Mouse (Mus musculus) lung, embryonic 16.5 days (tissue): ENCODE results near the gene Meltf. TPM values are rescaled to one million over a fixed set of nuclear protein-coding genes. Genes with fewer than 3 reads are reported as not detected.
A peak's percentile ranks its signal among the peaks of the same experiment; 100 is the strongest.

ENCODE experiments used
- ATAC-seq: fragments of 200-750 bp; cut with Nextera tagmentation; 2 replicates; pipeline ENCODE4 v1.8.0; 2017; ENCODE audit warnings: low read depth, mild to moderate bottlenecking, moderate library complexity
- H3K27ac ChIP-seq: fragments of 300-500 bp; sonication (generic); 2 replicates; pipeline ENCODE4 v1.5.1; 2014; ENCODE audit warnings: mild to moderate bottlenecking, control low read depth, low read length
- H3K27me3 ChIP-seq: fragments of 300-500 bp; sonication (generic); 2 replicates; pipeline ENCODE4 v1.6.1; 2014; ENCODE audit warnings: low read depth, low read length, mixed read lengths; ENCODE audit not compliant: control insufficient read depth, insufficient read depth
- H3K36me3 ChIP-seq: fragments of 300-500 bp; sonication (generic); 2 replicates; pipeline ENCODE4 v1.6.1; 2014; ENCODE audit warnings: low read length; ENCODE audit not compliant: control insufficient read depth, insufficient read depth
- H3K4me1 ChIP-seq: fragments of 300-500 bp; sonication (generic); replicated peaks from 2 replicates; pipeline ENCODE4 v1.6.1; 2014; ENCODE audit warnings: low read length, mixed read lengths; ENCODE audit not compliant: control insufficient read depth, insufficient read depth
- H3K4me2 ChIP-seq: fragments of 300-500 bp; sonication (generic); 2 replicates; pipeline ENCODE4 v1.6.1; 2014; ENCODE audit warnings: low read depth, low read length, control low read depth
- H3K4me3 ChIP-seq: fragments of 300-500 bp; sonication (generic); 2 replicates; pipeline ENCODE4 v1.5.1; 2014; ENCODE audit warnings: mild to moderate bottlenecking, low read length, control low read depth
- H3K9ac ChIP-seq: fragments of 300-500 bp; sonication (generic); 2 replicates; pipeline ENCODE4 v1.6.1; 2014; ENCODE audit warnings: low read length, control low read depth
- H3K9me3 ChIP-seq: fragments of 300-500 bp; sonication (generic); 2 replicates; pipeline ENCODE4 v1.6.1; 2016; ENCODE audit warnings: low read length; ENCODE audit not compliant: control insufficient read depth
- WGBS: fragments of 180-500 bp; shearing (Covaris S2); extraction: QIAGEN DNeasy Blood & Tissue Kit; methylation state at CpG from one replicate; pipeline ENCODE4 v1.1.7; 2014; 5-methylcytosine and 5-hydroxymethylcytosine counted together
- polyA plus RNA-seq: library from polyadenylated mRNA; unstranded; fragments of >200 nt; fragmentation: Nextera tagmentation; extraction: Ambion mirVana; gene quantifications from 2 replicates; pipeline ENCODE4 v1.2.1, GENCODE M21; 2015

Meltf gene
- polyA plus RNA-seq, 1 experiment from 2014 or later = 0.13 TPM

DNA sequence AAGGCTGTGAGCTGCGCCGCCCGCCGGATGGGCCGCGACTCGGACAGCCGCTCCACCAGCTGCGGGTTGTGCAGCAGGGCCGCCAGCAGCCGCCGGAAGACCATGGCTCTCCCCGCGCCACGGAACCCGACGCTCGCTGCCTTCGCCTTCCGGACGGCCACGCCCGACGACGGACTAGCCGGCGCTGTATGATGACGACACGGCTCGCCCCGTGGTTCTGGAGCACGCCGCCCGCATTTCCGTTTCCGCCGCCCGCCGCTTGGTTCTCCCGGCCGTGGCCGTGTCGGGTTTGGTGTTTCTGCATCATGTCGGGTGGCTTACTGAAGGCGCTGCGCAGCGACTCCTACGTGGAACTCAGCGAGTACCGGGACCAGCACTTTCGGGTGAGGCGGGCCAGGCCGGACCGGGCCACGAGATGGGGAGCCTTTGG lies 69.8 kb downstream of the Meltf start, which contains the start of the genes 0610012G03Rik and Ncbp2:
TSS of gene 0610012G03Rik (minus strand) at position 150 of the 430 bp plus-strand sequence.
TSS of gene Ncbp2 (plus strand) at position 169 of the 430 bp plus-strand sequence.
- Histone ChIP-seq H3K27me3 (no peaks in the 10 kb centered on the region), H3K4me2 (peak within 1 kb of the TSS; percentile 66), H3K4me1 (peaks cover 21% of the 10 kb centered on the region), H3K4me3 (peak within 1 kb of the TSS; percentile 79), H3K9ac (peak within 1 kb of the TSS; percentile 92), H3K9me3 (no peaks in the 10 kb centered on the region), H3K36me3 (peaks cover 5% of the 10 kb centered on the region; the same call in 1 of the 2 replicates), H3K27ac (peak within 1 kb of the TSS; percentile 84)
- peak; percentile 96 for ATAC-seq
- WGBS = under 1% methylated on average over 48 of the region's 55 CpGs

Other genes with a start within 250 kb of the Meltf start
- 23.9 and 25.2 TPM in 2 replicates for gene Dlg1, start 215.4 kb upstream of the Meltf start, polyA plus RNA-seq
- gene Pigz, start 55.0 kb downstream of the Meltf start, polyA plus RNA-seq = 0.33 and 0.40 TPM in 2 replicates
- 68.1 and 71.8 TPM in 2 replicates for gene 0610012G03Rik, start 69.7 kb downstream of the Meltf start, polyA plus RNA-seq
- gene Ncbp2, start 69.7 kb downstream of the Meltf start, polyA plus RNA-seq = 102 and 107 TPM in 2 replicates
- gene Senp5, start 124.5 kb downstream of the Meltf start, polyA plus RNA-seq = 11.8 and 13.5 TPM in 2 replicates
- 33.1 and 36.5 TPM in 2 replicates for gene Pak2, start 200.5 kb downstream of the Meltf start, polyA plus RNA-seq
- 84.6 and 85.1 TPM in 2 replicates for gene Pigx, start 220.9 kb downstream of the Meltf start, polyA plus RNA-seq
- gene Cep19, start 221.0 kb downstream of the Meltf start, polyA plus RNA-seq = 31.7 and 31.9 TPM in 2 replicates